Mouse (Mus musculus): Measurements from ENCODE around the gene Mthfsd. TPM values are rescaled to one million over a fixed set of nuclear protein-coding genes. Genes with fewer than 3 reads are reported as not detected.

Gene Mthfsd
- total and polyA plus RNA-seq, 3 experiments: 31.0 to 35.0 (median 34.4) TPM

GRCm38 (mm10) chr8:121113261-121113660, 5.1 kb upstream of the Mthfsd start:
- Histone ChIP-seq H3K36me3 (replicated peaks) (no peaks in the 10 kb centered on the region), H3K4me1 (ENCODE audit: insufficient read depth, low read depth, low read length) (peaks cover 17% of the 10 kb centered on the region), H3K4me3 (ENCODE audit: low read depth, low read length) (no peak overlapping the region; the same call in 1 of the 2 replicates), H3K27me3 (ENCODE audit: insufficient read depth, low read length) (no peaks in the 10 kb centered on the region), H3K9me3 (replicated peaks) (peaks cover 34% of the 10 kb centered on the region)
- DNase-seq (ENCODE audit: low spot score) (peak; percentile 75), ATAC-seq (ENCODE audit: extremely low read depth, insufficient number of reproducible peaks, low FRiP score, poor library complexity, severe bottlenecking) (peak; percentile 76)
- TF ChIP-seq TAL1 (conservative IDR thresholded peaks at IDR 0.05; ENCODE audit: low read depth, low read length) (no peak), POLR2AphosphoS5 (IDR thresholded peaks at IDR 0.05; ENCODE audit: insufficient replicate concordance, low read depth, low read length) (no peak), CTCF (IDR thresholded peaks at IDR 0.05; ENCODE audit: low read depth, low read length) (peak; percentile 64), GATA1 (IDR thresholded peaks at IDR 0.05; ENCODE audit: borderline replicate concordance, low read length) (no peak), GATA2 (IDR thresholded peaks at IDR 0.05; ENCODE audit: borderline replicate concordance, low read depth, low read length) (no peak)

GRCm38 (mm10) chr8:121111145-121111907, 3.1 kb upstream of the Mthfsd start:
- H3K4me1 ChIP-seq (ENCODE audit: insufficient read depth, low read depth, low read length): peaks cover 28% of the 10 kb centered on the region
- peaks cover 8% of the 10 kb centered on the region for H3K36me3 ChIP-seq (replicated peaks)
- H3K4me3 ChIP-seq (ENCODE audit: low read depth, low read length): no peak overlapping the region
- H3K9me3 ChIP-seq (replicated peaks): peaks cover 15% of the 10 kb centered on the region
- ATAC-seq (ENCODE audit: extremely low read depth, insufficient number of reproducible peaks, low FRiP score, poor library complexity, severe bottlenecking) (no peak), DNase-seq (ENCODE audit: low spot score) (no peak)
- no peaks in the 10 kb centered on the region for H3K27me3 ChIP-seq (ENCODE audit: insufficient read depth, low read length)
- TF ChIP-seq TAL1 (conservative IDR thresholded peaks at IDR 0.05; ENCODE audit: low read depth, low read length): no peak
- TF ChIP-seq POLR2AphosphoS5 (IDR thresholded peaks at IDR 0.05; ENCODE audit: insufficient replicate concordance, low read depth, low read length): no peak
- TF ChIP-seq GATA2 (IDR thresholded peaks at IDR 0.05; ENCODE audit: borderline replicate concordance, low read depth, low read length): no peak
- TF ChIP-seq CTCF (IDR thresholded peaks at IDR 0.05; ENCODE audit: low read depth, low read length): no peak
- TF ChIP-seq GATA1 (IDR thresholded peaks at IDR 0.05; ENCODE audit: borderline replicate concordance, low read length): no peak

GRCm38 (mm10) chr8:121108657-121109056, 465 bp upstream of the Mthfsd start:
- peaks cover 47% of the 10 kb centered on the region for H3K4me1 ChIP-seq (ENCODE audit: insufficient read depth, low read depth, low read length)
- no peaks in the 10 kb centered on the region for H3K9me3 ChIP-seq (replicated peaks)
- TF ChIP-seq GATA1 (IDR thresholded peaks at IDR 0.05; ENCODE audit: borderline replicate concordance, low read length): no peak
- TF ChIP-seq GATA2 (IDR thresholded peaks at IDR 0.05; ENCODE audit: borderline replicate concordance, low read depth, low read length): no peak
- TF ChIP-seq POLR2AphosphoS5 (IDR thresholded peaks at IDR 0.05; ENCODE audit: insufficient replicate concordance, low read depth, low read length): no peak
- no peak for TF ChIP-seq TAL1 (conservative IDR thresholded peaks at IDR 0.05; ENCODE audit: low read depth, low read length)
- no peak for TF ChIP-seq CTCF (IDR thresholded peaks at IDR 0.05; ENCODE audit: low read depth, low read length)
- peak overlapping the region; percentile 100 for H3K4me3 ChIP-seq (ENCODE audit: low read depth, low read length)
- ATAC-seq (ENCODE audit: extremely low read depth, insufficient number of reproducible peaks, low FRiP score, poor library complexity, severe bottlenecking) (no peak), DNase-seq (ENCODE audit: low spot score) (no peak)
- peaks cover 34% of the 10 kb centered on the region for H3K36me3 ChIP-seq (replicated peaks)
- no peaks in the 10 kb centered on the region for H3K27me3 ChIP-seq (ENCODE audit: insufficient read depth, low read length)

GRCm38 (mm10) chr8:121104049-121104818, 4.0 kb downstream of the Mthfsd start:
- no peaks in the 10 kb centered on the region for H3K27me3 ChIP-seq (ENCODE audit: insufficient read depth, low read length)
- TF ChIP-seq GATA1 (IDR thresholded peaks at IDR 0.05; ENCODE audit: borderline replicate concordance, low read length): no peak
- TF ChIP-seq POLR2AphosphoS5 (IDR thresholded peaks at IDR 0.05; ENCODE audit: insufficient replicate concordance, low read depth, low read length): no peak
- TF ChIP-seq CTCF (IDR thresholded peaks at IDR 0.05; ENCODE audit: low read depth, low read length): peak; percentile 98
- TF ChIP-seq TAL1 (conservative IDR thresholded peaks at IDR 0.05; ENCODE audit: low read depth, low read length): no peak
- no peak for TF ChIP-seq GATA2 (IDR thresholded peaks at IDR 0.05; ENCODE audit: borderline replicate concordance, low read depth, low read length)
- DNase-seq (ENCODE audit: low spot score) (peak; percentile 65), ATAC-seq (ENCODE audit: extremely low read depth, insufficient number of reproducible peaks, low FRiP score, poor library complexity, severe bottlenecking) (peak; percentile 42; the same call in 1 of the 2 replicates)
- H3K9me3 ChIP-seq (replicated peaks): no peaks in the 10 kb centered on the region
- peaks cover 52% of the 10 kb centered on the region for H3K4me1 ChIP-seq (ENCODE audit: insufficient read depth, low read depth, low read length)
- peaks cover 79% of the 10 kb centered on the region for H3K36me3 ChIP-seq (replicated peaks)
- H3K4me3 ChIP-seq (ENCODE audit: low read depth, low read length): no peak overlapping the region

GRCm38 (mm10) chr8:121093496-121093895, 14.7 kb downstream of the Mthfsd start:
- H3K27me3 ChIP-seq (ENCODE audit: insufficient read depth, low read length): peaks cover 17% of the 10 kb centered on the region; the same call in 1 of the 2 replicates
- H3K4me1 ChIP-seq (ENCODE audit: insufficient read depth, low read depth, low read length): 0 out of 2 replicates have a peak, but pooled peaks cover 3% of the 10 kb centered on the region
- peaks cover 17% of the 10 kb centered on the region for H3K9me3 ChIP-seq (replicated peaks)
- no peak overlapping the region for H3K4me3 ChIP-seq (ENCODE audit: low read depth, low read length)
- peaks cover 28% of the 10 kb centered on the region for H3K36me3 ChIP-seq (replicated peaks)
- DNase-seq (ENCODE audit: low spot score) (no peak), ATAC-seq (ENCODE audit: extremely low read depth, insufficient number of reproducible peaks, low FRiP score, poor library complexity, severe bottlenecking) (no peak)
- TF ChIP-seq CTCF (IDR thresholded peaks at IDR 0.05; ENCODE audit: low read depth, low read length): no peak
- no peak for TF ChIP-seq GATA1 (IDR thresholded peaks at IDR 0.05; ENCODE audit: borderline replicate concordance, low read length)
- no peak for TF ChIP-seq TAL1 (conservative IDR thresholded peaks at IDR 0.05; ENCODE audit: low read depth, low read length)
- no peak for TF ChIP-seq GATA2 (IDR thresholded peaks at IDR 0.05; ENCODE audit: borderline replicate concordance, low read depth, low read length)
- no peak for TF ChIP-seq POLR2AphosphoS5 (IDR thresholded peaks at IDR 0.05; ENCODE audit: insufficient replicate concordance, low read depth, low read length)

- no peak overlapping the region for H3K4me3 ChIP-seq (ENCODE audit: low read depth, low read length)
- 0 out of 2 replicates have a peak, but pooled peaks cover 3% of the 10 kb centered on the region for H3K4me1 ChIP-seq (ENCODE audit: insufficient read depth, low read depth, low read length)
- TF ChIP-seq POLR2AphosphoS5 (IDR thresholded peaks at IDR 0.05; ENCODE audit: insufficient replicate concordance, low read depth, low read length): no peak
- peak; percentile 56 for TF ChIP-seq CTCF (IDR thresholded peaks at IDR 0.05; ENCODE audit: low read depth, low read length)
- no peak for TF ChIP-seq TAL1 (conservative IDR thresholded peaks at IDR 0.05; ENCODE audit: low read depth, low read length)
- TF ChIP-seq GATA1 (IDR thresholded peaks at IDR 0.05; ENCODE audit: borderline replicate concordance, low read length): no peak
- no peak for TF ChIP-seq GATA2 (IDR thresholded peaks at IDR 0.05; ENCODE audit: borderline replicate concordance, low read depth, low read length)
- H3K36me3 ChIP-seq (replicated peaks): peaks cover 19% of the 10 kb centered on the region
- peak; percentile 63 for DNase-seq (ENCODE audit: low spot score)
- peak; percentile 47 for ATAC-seq (ENCODE audit: extremely low read depth, insufficient number of reproducible peaks, low FRiP score, poor library complexity, severe bottlenecking)
- peaks cover 17% of the 10 kb centered on the region; the same call in 1 of the 2 replicates for H3K27me3 ChIP-seq (ENCODE audit: insufficient read depth, low read length)
- peaks cover 17% of the 10 kb centered on the region for H3K9me3 ChIP-seq (replicated peaks)
These were observed 15.6 kb downstream of the Mthfsd start for GRCm38 (mm10) chr8:121092627-121093026.
